Mouse (Mus musculus) midbrain, embryonic 13.5 days (tissue): Measurements from ENCODE around the gene Gng2. TPM values are rescaled to one million over a fixed set of nuclear protein-coding genes. Genes with fewer than 3 reads are reported as not detected.

ENCODE experiments used
- ATAC-seq: fragments of 200-750 bp; cut with Nextera tagmentation; 2 replicates; pipeline ENCODE4 v1.8.0; 2017; ENCODE audit warnings: mild to moderate bottlenecking, moderate TSS enrichment, moderate library complexity
- H3K27ac ChIP-seq: fragments of 300-500 bp; sonication (generic); 2 replicates; pipeline ENCODE4 v1.5.1; 2015; ENCODE audit warnings: inconsistent platforms, mild to moderate bottlenecking, moderate library complexity
- H3K27me3 ChIP-seq: fragments of 300-500 bp; sonication (generic); 2 replicates; pipeline ENCODE4 v1.6.1; 2015; ENCODE audit warnings: mild to moderate bottlenecking, inconsistent platforms
- H3K36me3 ChIP-seq: fragments of 300-500 bp; sonication (generic); 2 replicates; pipeline ENCODE4 v1.6.1; 2015; ENCODE audit warnings: mild to moderate bottlenecking, inconsistent platforms
- H3K4me1 ChIP-seq: fragments of 300-500 bp; sonication (generic); replicated peaks from 2 replicates; pipeline ENCODE4 v1.6.1; 2015; ENCODE audit warnings: inconsistent platforms
- H3K4me2 ChIP-seq: fragments of 300-500 bp; sonication (generic); replicated peaks from 2 replicates; pipeline ENCODE4 v1.6.1; 2015; ENCODE audit warnings: moderate library complexity, mild to moderate bottlenecking, inconsistent platforms
- H3K4me3 ChIP-seq: fragments of 300-500 bp; sonication (generic); replicated peaks from 2 replicates; pipeline ENCODE4 v1.5.1; 2015; ENCODE audit warnings: mild to moderate bottlenecking, inconsistent platforms
- H3K9ac ChIP-seq: fragments of 300-500 bp; sonication (generic); replicated peaks from 2 replicates; pipeline ENCODE4 v1.6.1; 2015; ENCODE audit warnings: mild to moderate bottlenecking, inconsistent platforms
- H3K9me3 ChIP-seq: fragments of 300-500 bp; sonication (generic); 2 replicates; pipeline ENCODE4 v1.6.1; 2016; ENCODE audit warnings: mild to moderate bottlenecking, inconsistent platforms
- WGBS: fragments of 180-500 bp; shearing (Covaris S2); methylation state at CpG from one replicate; pipeline ENCODE4 v1.1.7; 2015; 5-methylcytosine and 5-hydroxymethylcytosine counted together
- polyA plus RNA-seq: library from polyadenylated mRNA; unstranded; fragments of >200 nt; fragmentation: Nextera tagmentation; extraction: Ambion mirVana; gene quantifications from 2 replicates; pipeline ENCODE4 v1.2.1, GENCODE M21; 2015

Gng2 gene
- polyA plus RNA-seq, 1 experiment from 2014 or later, result 367 TPM

DNA sequence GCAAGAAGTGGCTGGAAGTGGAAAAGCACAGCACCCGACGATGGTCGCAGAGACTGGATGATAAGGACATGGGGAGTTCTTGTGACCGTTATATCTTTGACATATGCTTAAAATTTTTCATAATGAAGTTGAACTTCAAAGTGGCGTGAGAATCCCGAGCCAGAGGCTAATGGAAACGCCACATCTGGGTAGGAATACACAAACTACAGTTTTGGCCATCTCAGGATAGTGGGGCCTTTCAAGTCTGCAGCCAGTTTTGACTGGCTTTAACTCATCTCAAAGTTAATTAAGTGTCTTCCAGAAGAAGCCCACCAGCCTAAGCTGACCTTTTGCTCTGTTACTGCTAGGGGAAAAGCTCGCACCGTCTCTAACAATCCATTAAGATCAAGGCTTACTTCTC, 17.6 kb downstream of the Gng2 start:
- Histone ChIP-seq H3K4me1 (peaks cover 48% of the 10 kb centered on the region), H3K9me3 (no peaks in the 10 kb centered on the region), H3K27me3 (no peaks in the 10 kb centered on the region), H3K9ac (no peak overlapping the region), H3K4me2 (no peak overlapping the region), H3K4me3 (no peak overlapping the region), H3K36me3 (peaks cover 27% of the 10 kb centered on the region), H3K27ac (no peak overlapping the region)
- ATAC-seq, result no peak
- WGBS, result 67% methylated on average over 9 of the region's 9 CpGs

DNA sequence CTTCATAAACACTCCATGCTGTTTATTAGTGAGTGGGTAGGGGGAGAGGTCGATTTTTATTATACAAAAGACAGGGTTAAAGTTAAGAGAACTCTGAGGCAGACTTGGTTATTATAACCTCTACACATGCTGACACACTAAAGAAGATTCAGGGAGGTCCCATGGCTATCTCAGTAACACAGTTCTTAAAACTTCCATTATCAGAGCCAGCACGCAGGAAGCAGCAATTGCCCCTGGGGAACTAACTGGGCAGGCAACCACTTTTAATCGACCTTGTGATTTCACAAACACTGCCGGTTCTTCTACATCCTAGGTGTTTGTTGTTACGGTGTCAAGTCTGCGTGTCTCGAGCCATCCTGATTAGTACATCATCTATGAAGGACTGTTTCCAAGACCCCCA, 22.4 kb downstream of the Gng2 start:
- ATAC-seq, result no peak
- Histone ChIP-seq H3K4me1 (peaks cover 9% of the 10 kb centered on the region; the same call in 1 of the 2 replicates), H3K4me3 (no peak overlapping the region), H3K27ac (no peak overlapping the region), H3K9me3 (no peaks in the 10 kb centered on the region), H3K36me3 (peaks cover 42% of the 10 kb centered on the region), H3K9ac (no peak overlapping the region), H3K27me3 (no peaks in the 10 kb centered on the region), H3K4me2 (no peak overlapping the region)
- 85% methylated on average over 7 of the region's 7 CpGs for WGBS

DNA sequence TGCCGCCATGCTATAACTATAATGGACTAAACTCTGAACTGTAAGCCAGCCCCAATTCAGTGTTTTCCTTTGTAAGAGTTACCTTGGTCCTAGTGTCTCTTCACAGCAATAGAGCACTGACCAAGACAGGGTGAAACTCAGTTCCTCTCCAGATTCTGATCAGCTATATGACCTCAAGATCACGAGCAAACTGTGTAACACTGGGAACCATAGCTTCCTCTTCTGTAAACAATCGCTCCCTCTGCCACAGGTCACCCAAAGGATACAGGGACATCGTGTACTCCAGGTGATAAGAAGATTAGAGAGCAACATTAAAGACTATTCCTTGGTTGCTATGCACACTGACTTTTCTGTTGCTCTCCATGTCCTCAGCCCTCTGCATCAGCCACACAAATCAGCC, 26.6 kb downstream of the Gng2 start:
- H3K9me3 ChIP-seq, result no peaks in the 10 kb centered on the region
- ATAC-seq, result no peak
- 91% methylated on average over 4 of the region's 4 CpGs for WGBS
- peaks cover 18% of the 10 kb centered on the region for H3K36me3 ChIP-seq
- no peak overlapping the region for H3K4me2 ChIP-seq
- peaks cover 20% of the 10 kb centered on the region for H3K4me1 ChIP-seq
- no peaks in the 10 kb centered on the region for H3K27me3 ChIP-seq
- H3K9ac ChIP-seq, result no peak overlapping the region
- H3K27ac ChIP-seq, result no peak overlapping the region
- H3K4me3 ChIP-seq, result no peak overlapping the region

DNA sequence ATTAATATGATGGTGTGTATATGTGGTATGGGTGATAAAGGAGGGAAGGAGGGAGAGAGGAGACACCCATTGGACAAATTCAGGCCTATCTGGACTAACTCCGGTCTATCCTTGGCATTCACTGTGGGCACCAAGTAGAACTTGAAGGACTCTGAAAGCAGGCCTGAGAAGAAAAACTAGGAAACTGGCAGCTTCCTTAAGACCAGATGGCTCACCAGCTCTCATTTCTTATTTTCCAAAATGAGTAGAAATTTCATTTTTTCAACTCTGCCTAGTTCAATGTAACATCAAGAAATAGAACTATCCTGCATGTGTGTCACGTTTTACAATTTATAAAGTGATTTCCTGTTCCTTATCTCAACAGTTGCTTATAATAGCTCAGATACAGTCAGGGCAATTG, 28.0 kb downstream of the Gng2 start:
- Histone ChIP-seq H3K36me3 (peaks cover 18% of the 10 kb centered on the region; the same call in 1 of the 2 replicates), H3K9me3 (no peaks in the 10 kb centered on the region), H3K4me3 (no peak overlapping the region), H3K4me1 (peaks cover 31% of the 10 kb centered on the region), H3K9ac (no peak overlapping the region), H3K27me3 (no peaks in the 10 kb centered on the region), H3K27ac (no peak overlapping the region), H3K4me2 (no peak overlapping the region)
- ATAC-seq, result no peak
- WGBS, result 97% methylated on average over 2 of the region's 2 CpGs

DNA sequence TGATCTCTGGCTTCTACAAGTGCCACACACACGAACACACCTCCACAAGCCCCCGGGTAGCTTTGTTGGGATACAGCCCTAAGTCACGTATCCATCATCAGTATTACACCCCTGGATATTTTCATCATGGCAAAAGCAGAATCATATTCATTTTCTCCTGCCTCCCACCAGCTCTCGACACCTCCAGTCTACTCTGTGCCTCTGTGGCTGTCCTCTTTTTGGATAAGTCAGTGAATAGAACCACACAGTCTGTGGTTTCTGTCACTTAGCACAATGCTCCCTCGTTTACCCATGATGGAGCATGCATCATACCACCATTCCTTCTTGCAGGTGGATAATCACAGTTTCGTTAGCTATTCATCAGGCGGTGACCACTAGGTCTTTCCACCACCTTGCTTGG, 31.2 kb downstream of the Gng2 start:
- Histone ChIP-seq H3K27ac (no peak overlapping the region; the same call in 1 of the 2 replicates), H3K9ac (no peak overlapping the region), H3K36me3 (peaks cover 13% of the 10 kb centered on the region; the same call in 1 of the 2 replicates), H3K4me2 (no peak overlapping the region), H3K9me3 (no peaks in the 10 kb centered on the region), H3K4me3 (no peak overlapping the region), H3K27me3 (no peaks in the 10 kb centered on the region), H3K4me1 (peaks cover 53% of the 10 kb centered on the region)
- ATAC-seq, result no peak
- WGBS, result 83% methylated on average over 7 of the region's 7 CpGs

DNA sequence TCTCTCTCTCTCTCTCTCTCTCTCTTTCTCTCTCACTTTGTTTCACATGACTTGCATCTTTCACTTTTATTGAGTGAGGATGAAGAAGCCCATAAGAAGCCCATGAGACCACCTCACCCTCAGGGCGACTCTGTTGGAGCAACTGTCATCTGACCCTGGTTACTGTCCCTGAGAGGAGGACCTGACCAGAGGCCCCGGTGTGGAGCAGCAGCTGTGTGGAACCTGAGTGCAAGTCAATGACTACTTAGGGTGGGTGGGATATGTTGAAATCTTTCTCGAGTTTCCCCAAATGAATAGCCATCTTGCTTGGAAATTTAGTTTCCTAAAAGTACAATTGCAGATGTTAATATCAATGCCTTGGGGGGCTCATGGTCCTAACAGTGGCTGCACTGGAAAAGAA, 34.7 kb downstream of the Gng2 start:
- no peaks in the 10 kb centered on the region for H3K9me3 ChIP-seq
- no peak overlapping the region for H3K4me3 ChIP-seq
- no peaks in the 10 kb centered on the region for H3K27me3 ChIP-seq
- 21% methylated on average over 3 of the region's 3 CpGs for WGBS
- H3K27ac ChIP-seq, result peak overlapping the region; percentile 59
- H3K4me1 ChIP-seq, result peaks cover 52% of the 10 kb centered on the region
- H3K9ac ChIP-seq, result no peak overlapping the region; the same call in 1 of the 2 replicates
- H3K4me2 ChIP-seq, result no peak overlapping the region
- no peak; the same call in 1 of the 2 replicates for ATAC-seq
- peaks cover 4% of the 10 kb centered on the region; the same call in 1 of the 2 replicates for H3K36me3 ChIP-seq

DNA sequence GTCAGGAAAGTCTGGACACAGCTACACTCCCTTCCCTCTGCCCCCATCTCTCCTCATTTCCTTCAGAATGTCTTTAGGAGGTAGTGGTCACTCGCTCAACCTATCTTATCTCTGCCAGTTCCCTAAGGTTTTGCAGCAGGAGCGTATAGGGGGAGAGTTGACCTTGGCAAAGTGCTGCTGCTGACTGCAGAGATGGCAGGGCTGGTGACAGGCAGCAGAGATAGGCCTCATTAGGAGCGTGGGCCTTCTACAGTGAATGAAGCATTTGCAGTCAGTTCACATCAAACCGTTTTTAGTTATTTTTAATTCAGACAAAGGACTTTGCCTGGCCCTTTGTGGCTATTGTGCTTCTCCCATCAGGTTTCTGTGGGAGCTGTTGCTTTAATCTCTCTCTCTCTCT, 35.1 kb downstream of the Gng2 start:
- no peaks in the 10 kb centered on the region for H3K9me3 ChIP-seq
- WGBS, result 13% methylated on average over 4 of the region's 4 CpGs
- ATAC-seq, result peak; percentile 62
- H3K9ac ChIP-seq, result no peak overlapping the region; the same call in 1 of the 2 replicates
- H3K4me3 ChIP-seq, result no peak overlapping the region
- no peak overlapping the region for H3K4me2 ChIP-seq
- H3K36me3 ChIP-seq, result peaks cover 4% of the 10 kb centered on the region; the same call in 1 of the 2 replicates
- H3K4me1 ChIP-seq, result peaks cover 52% of the 10 kb centered on the region
- no peaks in the 10 kb centered on the region for H3K27me3 ChIP-seq
- peak overlapping the region; percentile 59 for H3K27ac ChIP-seq

DNA sequence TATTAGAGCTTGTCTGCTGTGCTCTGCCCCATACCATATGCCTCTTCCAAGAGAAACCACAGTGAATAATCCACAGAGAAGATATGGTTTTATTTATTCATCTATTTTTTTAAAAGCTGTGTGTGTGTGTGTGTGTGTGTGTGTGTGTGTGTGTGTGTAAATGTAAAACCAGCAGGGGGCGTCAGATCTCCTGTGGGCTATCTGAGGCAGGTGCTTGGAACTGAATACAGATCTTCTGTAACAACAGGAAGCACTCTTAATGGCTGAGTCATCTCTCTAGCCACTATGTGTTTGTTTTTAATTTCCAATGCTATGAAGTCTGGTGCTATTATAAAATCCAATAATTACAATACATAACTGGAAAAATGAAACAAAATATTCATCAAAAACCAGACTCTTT, 37.4 kb downstream of the Gng2 start:
- no peak for ATAC-seq
- H3K4me2 ChIP-seq, result no peak overlapping the region
- H3K36me3 ChIP-seq, result peaks cover 7% of the 10 kb centered on the region
- H3K4me1 ChIP-seq, result peaks cover 35% of the 10 kb centered on the region
- WGBS, result 87% methylated on average over 1 of the region's 1 CpGs
- H3K27ac ChIP-seq, result no peak overlapping the region
- no peaks in the 10 kb centered on the region for H3K27me3 ChIP-seq
- H3K9me3 ChIP-seq, result no peaks in the 10 kb centered on the region
- H3K4me3 ChIP-seq, result no peak overlapping the region
- H3K9ac ChIP-seq, result no peak overlapping the region

DNA sequence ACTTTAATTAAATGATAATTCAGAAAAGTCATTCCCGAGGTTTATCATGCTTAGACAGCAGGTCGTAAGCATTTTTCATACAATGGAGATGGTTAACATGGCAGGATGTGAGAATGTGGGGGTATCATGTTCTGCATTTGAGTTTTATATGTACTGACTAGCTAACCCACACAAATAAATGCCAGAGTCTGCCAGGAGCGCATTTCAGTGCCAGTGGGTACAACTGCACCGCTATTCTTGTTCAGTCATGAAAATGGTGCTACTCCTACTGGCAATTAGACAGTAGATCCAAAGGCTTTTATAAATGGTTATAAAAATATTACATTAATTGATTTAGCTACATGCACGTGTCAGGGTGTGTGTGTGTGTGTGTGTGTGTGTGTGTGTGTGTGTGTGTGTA, 38.9 kb downstream of the Gng2 start:
- H3K27ac ChIP-seq, result no peak overlapping the region
- H3K9me3 ChIP-seq, result no peaks in the 10 kb centered on the region
- no peak overlapping the region for H3K9ac ChIP-seq
- no peaks in the 10 kb centered on the region for H3K27me3 ChIP-seq
- 87% methylated on average over 5 of the region's 5 CpGs for WGBS
- ATAC-seq, result no peak
- peaks cover 10% of the 10 kb centered on the region for H3K36me3 ChIP-seq
- H3K4me3 ChIP-seq, result no peak overlapping the region
- peaks cover 35% of the 10 kb centered on the region for H3K4me1 ChIP-seq
- H3K4me2 ChIP-seq, result no peak overlapping the region

DNA sequence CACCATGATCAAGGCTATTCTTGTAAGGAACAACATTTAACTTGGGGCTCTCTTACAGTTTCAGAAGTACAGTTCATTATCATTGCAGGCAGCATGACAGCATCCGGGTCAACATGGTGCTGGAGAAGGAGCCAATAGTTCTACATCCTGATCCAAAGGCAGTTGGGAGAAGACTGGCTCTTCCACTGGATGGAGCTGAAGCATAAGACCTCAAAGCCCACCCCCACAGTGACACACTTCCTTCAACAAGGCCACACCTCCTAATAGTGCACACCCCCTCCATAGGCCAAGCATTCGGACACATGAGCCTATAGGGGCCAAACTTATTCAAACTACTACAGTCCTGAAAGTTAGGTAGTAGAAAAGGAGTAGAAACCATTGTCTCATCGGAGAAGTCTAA, 42.3 kb downstream of the Gng2 start:
- H3K36me3 ChIP-seq, result peaks cover 16% of the 10 kb centered on the region
- no peak overlapping the region for H3K9ac ChIP-seq
- H3K27ac ChIP-seq, result no peak overlapping the region
- H3K4me2 ChIP-seq, result no peak overlapping the region
- H3K9me3 ChIP-seq, result no peaks in the 10 kb centered on the region
- 94% methylated on average over 3 of the region's 3 CpGs for WGBS
- no peak overlapping the region for H3K4me3 ChIP-seq
- no peaks in the 10 kb centered on the region for H3K27me3 ChIP-seq
- peaks cover 16% of the 10 kb centered on the region for H3K4me1 ChIP-seq
- ATAC-seq, result no peak

DNA sequence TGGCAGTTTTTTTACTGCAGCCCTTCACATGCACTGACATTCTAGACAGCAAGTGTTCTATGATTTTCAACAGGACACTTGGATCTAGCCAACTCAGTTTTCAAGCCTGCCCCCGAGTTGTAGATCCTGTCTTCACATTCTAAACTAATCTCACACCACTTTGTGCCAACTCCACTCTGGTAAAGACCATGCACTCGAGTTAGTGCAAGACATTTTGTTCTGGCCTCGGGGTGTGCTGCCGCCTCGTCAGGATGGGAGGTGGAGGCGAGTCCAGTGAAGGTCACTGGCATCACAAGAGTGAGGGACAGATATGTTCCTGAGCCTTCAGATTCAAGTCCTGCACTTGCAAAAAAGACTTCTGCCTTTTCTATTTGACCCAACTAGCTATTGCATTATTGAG, 44.1 kb downstream of the Gng2 start:
- WGBS, result 68% methylated on average over 6 of the region's 6 CpGs
- Histone ChIP-seq H3K27ac (no peak overlapping the region), H3K9me3 (no peaks in the 10 kb centered on the region), H3K4me2 (no peak overlapping the region), H3K4me1 (peaks cover 23% of the 10 kb centered on the region), H3K27me3 (no peaks in the 10 kb centered on the region), H3K36me3 (peaks cover 22% of the 10 kb centered on the region), H3K9ac (no peak overlapping the region), H3K4me3 (no peak overlapping the region)
- no peak for ATAC-seq

DNA sequence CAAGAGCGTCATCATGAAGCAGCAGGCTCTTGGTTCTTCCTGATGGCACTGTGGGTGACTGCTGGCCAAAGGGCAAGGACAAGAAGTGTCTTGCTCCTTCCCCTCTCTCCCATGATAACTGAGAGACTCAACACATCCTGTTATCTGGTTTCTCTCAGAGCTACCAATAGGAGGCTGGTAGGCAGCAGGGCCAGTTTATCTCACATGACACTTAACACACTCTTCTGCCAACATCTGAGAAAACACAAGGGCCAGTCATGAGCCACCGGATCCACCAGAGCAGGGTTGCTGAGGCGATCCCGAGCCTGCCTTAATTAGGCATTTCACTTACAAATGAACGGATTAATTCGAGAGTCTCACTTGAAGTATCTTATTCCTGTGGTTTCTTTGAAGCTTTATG, 49.5 kb downstream of the Gng2 start:
- H3K9ac ChIP-seq, result no peak overlapping the region
- ATAC-seq, result no peak
- 13% methylated on average over 6 of the region's 6 CpGs for WGBS
- H3K9me3 ChIP-seq, result no peaks in the 10 kb centered on the region
- H3K4me1 ChIP-seq, result peaks cover 38% of the 10 kb centered on the region
- peaks cover 22% of the 10 kb centered on the region for H3K36me3 ChIP-seq
- H3K27me3 ChIP-seq, result no peaks in the 10 kb centered on the region
- H3K4me2 ChIP-seq, result no peak overlapping the region
- H3K4me3 ChIP-seq, result no peak overlapping the region
- H3K27ac ChIP-seq, result no peak overlapping the region; the same call in 1 of the 2 replicates

DNA sequence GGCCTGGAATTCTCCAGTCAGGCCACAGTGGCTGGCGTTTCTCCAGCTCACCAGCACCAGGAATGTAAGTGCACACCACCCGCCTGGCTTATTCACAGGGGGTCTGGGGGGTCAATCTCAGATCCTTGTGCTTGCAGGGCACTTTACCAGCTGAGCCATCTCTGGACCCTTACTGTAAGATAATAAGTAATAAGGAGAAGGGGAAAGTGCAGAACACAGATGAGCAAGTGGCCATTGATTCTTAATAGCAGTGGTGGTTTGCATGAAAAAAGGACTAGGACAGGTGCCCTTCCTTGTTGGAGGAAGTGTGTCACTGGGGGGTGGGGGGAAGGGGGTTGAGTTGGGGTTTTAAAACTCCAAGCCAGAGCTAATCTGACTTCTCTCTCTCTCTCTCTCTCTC, 50.3 kb downstream of the Gng2 start:
- H3K9me3 ChIP-seq, result no peaks in the 10 kb centered on the region
- H3K4me3 ChIP-seq, result no peak overlapping the region
- ATAC-seq, result no peak
- H3K4me1 ChIP-seq, result peaks cover 42% of the 10 kb centered on the region
- H3K4me2 ChIP-seq, result no peak overlapping the region
- no peak overlapping the region for H3K27ac ChIP-seq
- H3K27me3 ChIP-seq, result no peaks in the 10 kb centered on the region
- peaks cover 22% of the 10 kb centered on the region for H3K36me3 ChIP-seq
- H3K9ac ChIP-seq, result no peak overlapping the region
- 55% methylated on average over 2 of the region's 2 CpGs for WGBS
